Comparison of ENCODE assay signal across 37 mouse cellular contexts in the genomic region with DNA sequence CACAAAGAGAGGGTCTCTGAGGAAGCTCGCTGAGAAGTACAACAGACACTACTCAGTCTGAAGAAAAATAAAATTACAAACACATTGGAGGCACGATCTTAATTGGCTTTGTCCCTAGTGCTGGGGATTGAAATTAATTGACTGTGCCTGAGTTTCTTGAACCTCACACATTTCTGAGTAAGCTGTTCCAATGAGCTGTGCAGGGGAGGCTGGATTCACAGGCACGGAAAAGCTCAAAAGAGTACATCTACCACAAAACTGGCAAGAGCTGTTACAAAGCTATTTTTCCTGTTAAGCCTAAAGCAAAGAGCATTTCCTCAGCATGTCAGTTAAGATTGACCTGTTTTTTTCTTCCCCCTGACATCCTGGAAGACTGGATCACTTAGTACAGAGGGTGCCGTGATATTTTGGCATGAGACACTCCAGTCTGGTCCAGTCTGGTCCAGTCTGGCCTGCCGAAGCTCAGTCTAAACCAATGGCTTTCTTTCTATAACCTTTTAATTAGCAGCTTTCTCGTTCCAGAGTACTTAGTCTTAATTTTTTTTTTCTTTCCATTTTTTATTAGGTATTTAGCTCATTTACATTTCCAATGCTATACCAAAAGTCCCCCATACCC. TPM values are rescaled to one million over a fixed set of nuclear protein-coding genes. Genes with fewer than 3 reads are reported as not detected.
DNase-seq lines count a peak whose midpoint lies in the region; ATAC-seq and TF ChIP-seq lines count a peak whose summit lies in the region.
"Had no signal": no experiment of that assay in that cellular context is flagged by ENCODE, and none has a peak within 500 bp of the region (broad histone marks: within the 10 kb centered on the region; RNA-seq: fewer than 3 reads in every experiment).

No protein-coding gene starts in this region.

- H3K27ac ChIP-seq in forebrain, embryonic 13.5 days, result no peak overlapping the region
- no peak overlapping the region for H3K27ac ChIP-seq in forebrain, embryonic 12.5 days
- H3K27ac ChIP-seq in hindbrain, postnatal 0 days, result no peak overlapping the region
- no peak overlapping the region for H3K27ac ChIP-seq in hindbrain, embryonic 14.5 days
- H3K27ac ChIP-seq in forebrain, postnatal 0 days (ENCODE audit: low read depth, low read length), result no peak overlapping the region
- H3K27ac ChIP-seq: hindbrain, embryonic 15.5 days; liver, embryonic 12.5 days; stomach, embryonic 15.5 days had no signal

- 46% methylated on average over 6 of the region's 6 CpGs for WGBS in forebrain, embryonic 13.5 days
- WGBS in forebrain, embryonic 12.5 days, result 61% methylated on average over 6 of the region's 6 CpGs
- WGBS in hindbrain, postnatal 0 days, result 62% methylated on average over 6 of the region's 6 CpGs
- WGBS in hindbrain, embryonic 14.5 days, result 80% methylated on average over 6 of the region's 6 CpGs
- 33% methylated on average over 6 of the region's 6 CpGs for WGBS in forebrain, postnatal 0 days

- no peak overlapping the region for H3K9ac ChIP-seq in forebrain, embryonic 13.5 days
- H3K9ac ChIP-seq in forebrain, embryonic 12.5 days, result no peak overlapping the region
- no peak overlapping the region for H3K9ac ChIP-seq in hindbrain, postnatal 0 days (replicated peaks; ENCODE audit: low read length)
- no peak overlapping the region for H3K9ac ChIP-seq in hindbrain, embryonic 14.5 days
- no peak overlapping the region for H3K9ac ChIP-seq in forebrain, postnatal 0 days
- H3K9ac ChIP-seq: heart, embryonic 12.5 days; hindbrain, embryonic 15.5 days; liver, embryonic 12.5 days; stomach, embryonic 15.5 days had no signal

- H3K4me3 ChIP-seq in forebrain, embryonic 13.5 days, result no peak overlapping the region
- H3K4me3 ChIP-seq in forebrain, embryonic 12.5 days (replicated peaks), result no peak overlapping the region
- no peak overlapping the region for H3K4me3 ChIP-seq in hindbrain, postnatal 0 days (ENCODE audit: low read length)
- H3K4me3 ChIP-seq in hindbrain, embryonic 14.5 days (replicated peaks; ENCODE audit: low read length), result no peak overlapping the region
- no peak overlapping the region for H3K4me3 ChIP-seq in forebrain, postnatal 0 days (ENCODE audit: low read depth, low read length)
- H3K4me3 ChIP-seq: heart, embryonic 12.5 days; hindbrain, embryonic 15.5 days; liver, embryonic 12.5 days; megakaryocyte, embryonic 14.5 days; stomach, embryonic 15.5 days had no signal

- no peaks in the 10 kb centered on the region for H3K4me1 ChIP-seq in forebrain, embryonic 13.5 days
- H3K4me1 ChIP-seq in forebrain, embryonic 12.5 days, result no peaks in the 10 kb centered on the region
- H3K4me1 ChIP-seq in hindbrain, postnatal 0 days (ENCODE audit: insufficient read depth, low read length), result no peaks in the 10 kb centered on the region
- no peaks in the 10 kb centered on the region for H3K4me1 ChIP-seq in hindbrain, embryonic 14.5 days (replicated peaks; ENCODE audit: control insufficient read depth, insufficient read depth, low read length)
- H3K4me1 ChIP-seq in forebrain, postnatal 0 days (ENCODE audit: insufficient read depth), result no peaks in the 10 kb centered on the region
- H3K4me1 ChIP-seq: heart, embryonic 12.5 days; hindbrain, embryonic 15.5 days; liver, embryonic 12.5 days; megakaryocyte, embryonic 14.5 days; stomach, embryonic 15.5 days had no signal

- no peak overlapping the region for H3K4me2 ChIP-seq in forebrain, embryonic 13.5 days
- no peak overlapping the region for H3K4me2 ChIP-seq in forebrain, embryonic 12.5 days
- no peak overlapping the region for H3K4me2 ChIP-seq in hindbrain, postnatal 0 days (ENCODE audit: low read depth, low read length)
- H3K4me2 ChIP-seq in hindbrain, embryonic 14.5 days (replicated peaks), result no peak overlapping the region
- no peak overlapping the region for H3K4me2 ChIP-seq in forebrain, postnatal 0 days (ENCODE audit: low read depth)
- H3K4me2 ChIP-seq: heart, embryonic 12.5 days; hindbrain, embryonic 15.5 days; liver, embryonic 12.5 days; stomach, embryonic 15.5 days had no signal

- no peaks in the 10 kb centered on the region for H3K9me3 ChIP-seq in forebrain, embryonic 13.5 days (replicated peaks)
- no peaks in the 10 kb centered on the region for H3K9me3 ChIP-seq in forebrain, embryonic 12.5 days
- H3K9me3 ChIP-seq in hindbrain, postnatal 0 days (ENCODE audit: low read length), result no peaks in the 10 kb centered on the region
- no peaks in the 10 kb centered on the region for H3K9me3 ChIP-seq in hindbrain, embryonic 14.5 days (ENCODE audit: control insufficient read depth, low read length)
- no peaks in the 10 kb centered on the region for H3K9me3 ChIP-seq in forebrain, postnatal 0 days (ENCODE audit: low read length)
- H3K9me3 ChIP-seq: G1E; hindbrain, embryonic 15.5 days; liver, embryonic 12.5 days; stomach, embryonic 15.5 days had no signal

- H3K27me3 ChIP-seq in forebrain, embryonic 13.5 days, result no peaks in the 10 kb centered on the region
- H3K27me3 ChIP-seq in forebrain, embryonic 12.5 days, result no peaks in the 10 kb centered on the region
- no peaks in the 10 kb centered on the region for H3K27me3 ChIP-seq in hindbrain, postnatal 0 days (ENCODE audit: insufficient read depth, low read length)
- no peaks in the 10 kb centered on the region for H3K27me3 ChIP-seq in hindbrain, embryonic 14.5 days (ENCODE audit: control insufficient read depth, insufficient read depth, low read length)
- no peaks in the 10 kb centered on the region for H3K27me3 ChIP-seq in forebrain, postnatal 0 days (ENCODE audit: insufficient read depth, low read length)
- H3K27me3 ChIP-seq: heart, embryonic 12.5 days; hindbrain, embryonic 15.5 days; liver, embryonic 12.5 days; megakaryocyte, embryonic 14.5 days; stomach, embryonic 15.5 days had no signal

- no peaks in the 10 kb centered on the region for H3K36me3 ChIP-seq in forebrain, embryonic 13.5 days (ENCODE audit: poor library complexity, severe bottlenecking)
- no peaks in the 10 kb centered on the region for H3K36me3 ChIP-seq in forebrain, embryonic 12.5 days (replicated peaks)
- no peaks in the 10 kb centered on the region for H3K36me3 ChIP-seq in hindbrain, postnatal 0 days (ENCODE audit: insufficient read depth, low read length)
- H3K36me3 ChIP-seq in hindbrain, embryonic 14.5 days (replicated peaks; ENCODE audit: control insufficient read depth, insufficient read depth), result no peaks in the 10 kb centered on the region
- H3K36me3 ChIP-seq in forebrain, postnatal 0 days (ENCODE audit: insufficient read depth), result no peaks in the 10 kb centered on the region
- H3K36me3 ChIP-seq: G1E; heart, embryonic 12.5 days; hindbrain, embryonic 15.5 days; liver, embryonic 12.5 days; stomach, embryonic 15.5 days had no signal

- ATAC-seq in forebrain, embryonic 13.5 days, result peak; percentile 59; the same call in 1 of the 2 replicates
- no peak for ATAC-seq in forebrain, embryonic 12.5 days (ENCODE audit: low FRiP score)
- peak; percentile 40; the same call in 1 of the 2 replicates for ATAC-seq in hindbrain, postnatal 0 days
- no peak for ATAC-seq in hindbrain, embryonic 14.5 days (ENCODE audit: low FRiP score)
- peak; percentile 42 for ATAC-seq in forebrain, postnatal 0 days
- no peak for ATAC-seq in granulocyte monocyte progenitor cell, adult 5-6 weeks (replicated peaks; ENCODE audit: poor library complexity, severe bottlenecking)
- ATAC-seq: intestine, embryonic 16.5 days; liver, embryonic 12.5 days; lung, postnatal 0 days; Patski had no signal

- peak; percentile 16 for DNase-seq in hindbrain, postnatal 0 days (ENCODE audit: low spot score)
- DNase-seq in hindbrain, embryonic 14.5 days (ENCODE audit: low spot score), result no peak
- DNase-seq in brain, adult 2 months (ENCODE audit: low read depth, low spot score), result peak; percentile 48
- DNase-seq in forebrain, postnatal 0 days, result no peak
- DNase-seq in cerebellum, adult 11 months, result no peak
- DNase-seq: adrenal gland, postnatal 10 days; cerebellum, adult 2 months; cerebellum, postnatal 14 days; gastrocnemius, postnatal 14 days; heart, adult 18-20 months; heart, postnatal 4 days; kidney, adult 8-10 months; kidney, postnatal 10 days; layer of hippocampus, postnatal 36 days; left cerebral cortex, postnatal 4 days; lung, adult 18-20 months; lung, postnatal 4 days; right cerebral cortex, postnatal 25 days had no signal

- TF ChIP-seq CTCF in hindbrain, postnatal 0 days (IDR thresholded peaks at IDR 0.05; ENCODE audit: low read depth), result no peak
- TF ChIP-seq CTCF in forebrain, postnatal 0 days (IDR thresholded peaks at IDR 0.05; ENCODE audit: low read depth), result no peak

RNA-seq across cellular contexts. Expression of gene Otol1, which starts 35.8 kb away (rescaled TPM):
- polyA plus RNA-seq in forebrain, embryonic 13.5 days (2015; fragmentation: Nextera tagmentation; extraction: Ambion mirVana), result not detected in 2 replicates
- polyA plus RNA-seq in forebrain, embryonic 12.5 days (2016; fragmentation: Nextera tagmentation; extraction: Ambion mirVana), result not detected in 2 replicates
- not detected in 2 replicates for total RNA-seq in hindbrain, postnatal 0 days (2014; rRNA removed)
- 0.09 TPM in 1 of 2 replicates, not detected in the other for polyA plus RNA-seq in hindbrain, postnatal 0 days (2015; fragmentation: Nextera tagmentation; extraction: Ambion mirVana)
- polyA plus RNA-seq in hindbrain, embryonic 14.5 days (2014; fragmentation: Nextera tagmentation; extraction: Ambion mirVana), result not detected in 2 replicates
- total RNA-seq in forebrain, postnatal 0 days (2014; rRNA removed), result not detected in 2 replicates
- not detected in 2 replicates for polyA plus RNA-seq in forebrain, postnatal 0 days (2015; fragmentation: Nextera tagmentation; extraction: Ambion mirVana)
- not detected in 2 replicates for total RNA-seq in granulocyte monocyte progenitor cell, adult 5-6 weeks (2014; fragmentation: Nextera tagmentation)
- not detected in 2 replicates for total RNA-seq in granulocyte monocyte progenitor cell, adult 5-6 weeks (2017)
- total RNA-seq: adrenal gland, postnatal 10 days; gastrocnemius, postnatal 14 days; heart, adult 18-20 months; heart, postnatal 4 days; layer of hippocampus, postnatal 36 days; monocyte, adult 5-6 weeks; neutrophil, adult 5-6 weeks had no signal
- polyA plus RNA-seq: cerebellum, adult 2 months; cortical plate, adult 2 months; G1E; heart, embryonic 12.5 days; heart, postnatal 0 days; hindbrain, embryonic 15.5 days; intestine, embryonic 16.5 days; large intestine, adult 2 months; limb, embryonic 14.5 days; liver, embryonic 12.5 days; lung, postnatal 0 days; Patski; stomach, embryonic 15.5 days; urinary bladder, adult 2 months had no signal

Comparison
In these comparisons a context has a peak if more than half of its experiments do, and no peak if none do; other contexts are left out.
1. ATAC-seq: peak in forebrain, embryonic 13.5 days (single experiment), hindbrain, postnatal 0 days (single experiment) and forebrain, postnatal 0 days (single experiment); none in forebrain, embryonic 12.5 days (single experiment), hindbrain, embryonic 14.5 days (single experiment) and granulocyte monocyte progenitor cell, adult 5-6 weeks (single experiment).
2. DNase-seq: peak in hindbrain, postnatal 0 days (single experiment) and brain, adult 2 months (single experiment); none in hindbrain, embryonic 14.5 days (single experiment), forebrain, postnatal 0 days (single experiment) and cerebellum, adult 11 months (single experiment).